Mouse (Mus musculus) adrenal gland, postnatal 10 days (tissue): ENCODE data around the gene Slc23a4. TPM values are rescaled to one million over a fixed set of nuclear protein-coding genes. Genes with fewer than 3 reads are reported as not detected.

ENCODE experiments used
- DNase-seq: peaks from one replicate; pipeline ENCODE4 v3.0.0; 2021; ENCODE audit warnings: mixed read lengths
- total RNA-seq, 2 experiments: library from RNA; stranded (reverse); gene quantifications; 2 replicates each; pipeline ENCODE4 v1.2.3; 2021

Gene Slc23a4
- total RNA-seq, 2 experiments from 2014 or later = 0.12 to 0.30 TPM

DNA sequence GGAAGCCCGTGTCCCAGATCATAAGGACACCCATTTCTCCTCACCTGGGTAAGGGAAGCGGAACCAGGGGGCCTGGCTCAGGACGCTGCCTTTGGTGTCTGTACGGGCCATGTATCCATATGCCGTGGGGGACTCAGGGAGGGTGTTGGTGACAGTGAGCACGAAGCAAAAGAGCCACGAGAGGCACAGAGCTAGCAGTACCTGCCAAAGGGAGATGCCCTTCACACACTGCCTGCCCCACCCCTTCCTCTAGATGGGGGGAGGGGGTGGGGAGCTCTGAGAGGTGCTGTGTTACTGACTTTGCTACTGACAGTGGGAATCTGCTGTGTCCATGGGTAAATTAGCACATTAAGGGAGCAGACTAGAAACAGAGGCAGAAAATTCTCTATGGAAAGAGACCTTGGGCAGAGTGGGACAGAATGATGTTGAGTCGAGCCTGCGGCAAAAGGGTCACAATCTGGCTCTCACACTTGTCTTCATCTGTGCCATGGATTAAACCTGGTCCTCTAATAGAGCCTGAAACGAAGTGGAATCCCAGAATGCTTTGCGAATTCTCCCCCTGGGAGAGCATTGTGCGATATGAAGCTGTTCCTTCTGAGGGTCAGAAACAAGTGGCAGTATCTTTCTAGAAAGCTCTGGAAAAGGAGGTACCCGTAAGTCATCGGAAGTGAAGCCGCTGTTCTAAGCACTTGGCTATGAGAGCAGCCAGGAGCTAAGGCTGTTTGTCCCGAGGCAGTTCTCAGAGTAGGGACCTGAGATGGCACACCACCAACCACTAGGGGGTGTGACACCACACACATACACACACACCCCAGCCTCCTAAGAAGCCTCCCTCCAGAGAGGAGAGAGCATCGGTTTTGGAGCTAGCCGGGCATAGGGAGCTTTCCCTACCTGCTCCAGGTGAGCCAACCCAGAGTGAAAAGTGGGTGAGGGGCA is 33.0 kb downstream of the Slc23a4 start:
- peak; percentile 28 for DNase-seq

DNA sequence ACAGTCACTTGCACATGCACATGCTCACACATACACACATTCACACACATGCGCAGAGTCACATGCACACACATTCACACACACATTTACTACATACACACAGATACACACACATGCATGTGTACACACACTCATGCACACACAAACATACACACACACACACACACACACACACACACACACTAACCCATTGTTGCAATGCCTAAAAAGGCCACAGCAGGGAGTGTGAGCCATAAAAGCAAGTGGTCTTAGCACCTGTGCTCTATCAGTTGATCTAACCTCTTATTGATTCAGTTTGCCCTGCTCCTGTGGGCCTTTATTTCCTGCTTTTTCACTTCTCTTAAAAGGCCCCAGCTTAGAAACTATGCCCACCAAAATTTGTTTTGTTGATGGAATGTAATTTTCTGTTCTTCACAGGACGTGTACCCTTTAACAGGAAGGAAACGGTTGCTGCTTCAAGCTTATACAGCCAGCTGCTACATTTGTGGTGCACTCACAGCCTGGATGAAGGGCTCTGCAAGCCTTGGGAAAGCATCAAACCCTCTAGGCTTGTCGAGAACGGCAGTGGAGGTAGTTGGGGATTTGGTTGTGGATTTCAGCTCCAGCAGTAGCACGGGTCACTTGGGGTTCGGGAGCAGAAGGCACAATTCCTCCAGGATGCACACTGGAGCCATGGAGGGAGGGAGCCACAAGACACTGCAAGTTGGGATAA is 36.1 kb downstream of the Slc23a4 start:
- DNase-seq = no peak

GRCm38 (mm10) chr6:34951518-34951917 is 36.7 kb downstream of the Slc23a4 start:
- DNase-seq = no peak

GRCm38 (mm10) chr6:34948461-34948860 is 39.7 kb downstream of the Slc23a4 start:
- no peak for DNase-seq

GRCm38 (mm10) chr6:34946486-34947079 is 41.6 kb downstream of the Slc23a4 start:
- DNase-seq = no peak

DNA sequence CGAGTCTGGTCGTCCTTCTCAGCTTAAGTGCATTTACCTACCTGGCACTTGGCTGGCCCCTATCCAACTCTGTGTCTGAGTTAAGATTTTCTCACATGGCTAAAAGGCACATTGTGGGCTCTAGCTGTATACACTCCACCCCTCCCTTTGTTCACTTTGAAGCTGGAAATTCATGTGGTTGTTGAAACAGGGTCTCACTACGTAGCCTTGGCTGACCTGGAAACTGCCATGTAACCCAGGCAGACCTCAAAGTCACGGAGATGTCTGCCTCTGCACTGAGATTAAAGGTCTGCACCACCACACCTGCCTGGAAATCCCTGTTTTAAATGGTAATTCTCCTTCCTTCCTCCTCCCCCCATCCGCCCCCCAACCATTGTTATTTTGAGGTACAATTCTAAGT is 44.7 kb downstream of the Slc23a4 start:
- DNase-seq = no peak

DNA sequence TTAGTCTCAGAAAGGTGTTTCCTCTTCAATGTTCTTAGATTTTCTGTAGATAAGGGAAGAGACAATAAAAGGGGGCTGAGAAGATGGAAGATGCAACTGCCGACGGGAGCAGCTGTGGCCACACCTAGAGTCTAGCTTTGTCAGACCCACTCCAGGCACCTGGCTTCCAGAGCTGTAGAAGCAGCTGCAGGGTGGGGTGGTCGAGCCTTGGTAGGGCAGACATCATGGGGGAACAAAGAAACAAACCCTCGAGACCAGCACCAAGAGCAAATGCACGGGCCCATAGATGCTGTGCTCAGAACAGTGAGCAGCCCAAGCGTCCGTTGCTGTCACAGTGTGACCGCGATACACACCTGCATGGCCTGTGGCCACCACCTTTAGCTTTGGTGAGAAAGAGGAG is 45.8 kb downstream of the Slc23a4 start:
- no peak for DNase-seq

DNA sequence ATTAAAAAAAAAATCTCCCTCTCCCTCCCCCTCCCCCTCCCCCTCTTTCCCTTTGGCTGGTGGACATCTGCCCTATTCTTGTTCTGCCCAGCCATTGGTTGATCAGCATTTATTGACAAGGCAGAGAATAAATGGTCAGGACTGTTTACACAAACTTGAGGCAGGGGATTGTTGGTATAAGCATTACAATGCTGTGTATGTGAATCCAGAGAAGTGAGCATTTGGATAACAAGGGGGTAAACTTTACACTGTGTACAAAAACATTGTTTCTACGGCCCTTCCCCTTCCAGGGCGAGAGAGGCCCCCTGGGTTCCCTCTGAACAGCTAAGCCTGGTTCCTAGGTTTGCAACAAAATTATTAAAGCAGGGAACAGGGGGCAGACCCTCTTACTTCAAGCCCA is 46.7 kb downstream of the Slc23a4 start:
- no peak for DNase-seq

- no peak for DNase-seq
These were observed 48.8 kb downstream of the Slc23a4 start for GRCm38 (mm10) chr6:34939451-34939850.

- DNase-seq = no peak
These were observed 49.3 kb downstream of the Slc23a4 start for GRCm38 (mm10) chr6:34938929-34939325.

- DNase-seq = no peak
These were observed 49.8 kb downstream of the Slc23a4 start for GRCm38 (mm10) chr6:34938280-34938928.

GRCm38 (mm10) chr6:34936743-34937142 is 51.5 kb downstream of the Slc23a4 start:
- DNase-seq = no peak

DNA sequence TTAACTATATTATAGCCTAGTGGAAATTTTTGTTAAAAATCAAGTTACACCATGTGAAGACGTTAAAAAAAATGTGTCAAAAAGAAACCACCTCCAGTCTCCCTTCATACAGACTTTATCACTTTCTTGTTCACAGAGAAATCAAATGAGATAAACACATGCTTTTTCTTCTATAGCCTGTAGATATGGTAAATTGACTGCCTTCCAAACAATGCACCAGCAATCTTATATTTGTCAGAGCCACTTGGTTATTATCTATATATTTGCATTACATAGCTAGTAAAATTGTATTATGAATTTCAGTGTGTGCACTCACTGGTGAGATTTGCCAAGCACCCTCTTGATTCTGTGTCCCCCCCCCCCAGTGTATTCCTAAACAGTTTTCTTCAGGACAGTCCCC is 55.6 kb downstream of the Slc23a4 start:
- DNase-seq = no peak

DNA sequence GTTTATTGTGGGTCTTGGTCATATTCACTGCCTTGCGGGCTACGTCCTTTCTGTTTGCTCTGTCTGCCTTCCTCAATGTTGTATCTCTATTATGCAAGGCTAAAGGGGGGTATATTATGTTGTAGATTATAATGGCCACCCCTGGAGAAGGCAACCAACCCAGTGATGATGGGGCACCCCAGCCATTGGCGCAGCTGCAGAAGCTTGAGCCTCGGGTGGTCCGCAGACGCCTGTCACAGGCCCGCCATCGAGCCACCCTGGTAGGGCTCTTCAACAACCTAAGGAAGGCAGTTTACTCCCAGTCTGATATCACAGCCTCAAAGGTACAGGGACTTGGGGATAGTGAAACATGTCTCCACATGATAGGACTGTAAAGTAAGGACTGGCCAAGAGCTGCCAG is 60.6 kb downstream of the Slc23a4 start:
- DNase-seq = no peak

GRCm38 (mm10) chr6:34927156-34927555 is 61.0 kb downstream of the Slc23a4 start:
- peak; percentile 86 for DNase-seq

DNA sequence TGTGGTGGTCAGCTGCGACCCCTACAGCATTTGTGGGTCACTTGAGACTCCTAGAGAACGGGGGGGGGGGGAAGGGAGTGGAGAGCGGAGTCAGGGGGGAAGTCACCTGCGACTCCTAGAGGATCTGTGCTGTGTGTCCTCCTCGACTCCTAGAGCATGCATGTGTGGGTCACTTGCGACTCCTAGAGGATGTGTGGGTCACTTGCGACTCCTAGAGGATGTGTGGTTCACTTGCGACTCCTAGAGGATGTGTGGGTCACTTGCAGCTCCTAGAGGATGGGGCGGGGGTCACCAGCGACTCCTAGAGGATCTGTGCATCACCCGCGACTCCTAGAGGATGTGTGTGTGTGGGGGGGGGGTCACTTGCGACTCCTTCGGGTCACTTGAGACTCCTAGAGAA is 66.3 kb downstream of the Slc23a4 start:
- peak; percentile 48 for DNase-seq

DNA sequence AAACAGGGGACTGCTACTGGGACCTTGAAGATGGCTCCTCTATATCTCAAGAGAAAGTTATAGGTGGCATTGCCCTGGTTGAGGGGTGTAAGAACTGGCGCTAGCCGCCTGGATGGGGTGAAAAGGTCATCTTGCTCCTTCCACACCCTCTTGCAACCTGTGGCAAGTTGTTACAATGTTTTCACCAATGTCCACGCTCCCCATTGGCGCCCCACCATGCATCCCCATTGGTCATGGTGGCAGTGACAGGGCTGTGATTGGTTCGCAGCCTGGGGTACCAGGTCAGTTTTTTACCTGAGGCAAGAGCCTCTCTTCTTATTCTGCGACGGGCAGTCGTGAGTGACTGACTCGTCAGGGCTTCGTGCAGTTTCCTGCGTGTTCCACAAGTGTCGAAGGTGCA is 67.6 kb downstream of the Slc23a4 start:
- no peak for DNase-seq

DNA sequence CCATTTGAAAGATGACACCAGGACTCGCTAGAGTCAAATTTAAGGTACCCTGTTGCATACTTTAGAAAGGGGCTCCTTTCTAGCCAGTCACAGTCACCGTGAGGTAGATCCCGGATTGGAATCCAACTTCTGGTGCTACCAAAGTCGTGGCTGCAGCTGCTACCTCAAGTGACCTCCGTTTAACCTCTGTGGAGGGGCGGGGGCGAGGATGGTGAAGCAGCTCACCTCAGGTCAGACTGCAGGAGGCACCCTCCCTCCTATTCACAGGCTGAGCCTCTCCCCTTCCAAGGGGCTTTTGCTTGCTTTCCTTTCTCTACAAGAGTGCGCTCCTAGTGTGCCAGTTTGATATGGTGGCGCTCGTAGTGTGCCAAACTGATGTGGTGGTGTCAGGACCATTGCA is 68.2 kb downstream of the Slc23a4 start, which contains the start of gene Stra8:
Stra8 (plus strand) TSS at position 208 of the 400 bp plus-strand sequence.
- DNase-seq = no peak

DNA sequence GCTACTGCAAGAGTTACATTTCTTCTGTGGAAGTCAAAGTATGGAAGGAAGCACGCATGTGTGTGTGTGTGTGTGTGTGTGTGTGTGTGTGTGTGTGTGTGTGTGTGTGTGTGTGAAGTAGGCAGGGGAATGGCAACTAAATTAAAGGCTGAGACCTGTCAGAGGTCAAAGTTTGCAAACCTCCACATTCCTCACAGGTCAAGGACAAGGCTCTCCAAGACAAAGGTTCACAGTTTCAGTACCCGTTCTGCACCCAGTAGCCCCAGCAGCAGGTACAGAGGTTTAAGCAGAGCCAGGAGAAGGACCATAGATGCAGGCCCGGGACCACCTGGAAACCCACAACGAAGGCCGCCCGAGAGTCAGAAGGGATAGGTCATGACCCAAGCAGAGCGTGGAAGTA is 69.1 kb downstream of the Slc23a4 start:
- DNase-seq = no peak

DNA sequence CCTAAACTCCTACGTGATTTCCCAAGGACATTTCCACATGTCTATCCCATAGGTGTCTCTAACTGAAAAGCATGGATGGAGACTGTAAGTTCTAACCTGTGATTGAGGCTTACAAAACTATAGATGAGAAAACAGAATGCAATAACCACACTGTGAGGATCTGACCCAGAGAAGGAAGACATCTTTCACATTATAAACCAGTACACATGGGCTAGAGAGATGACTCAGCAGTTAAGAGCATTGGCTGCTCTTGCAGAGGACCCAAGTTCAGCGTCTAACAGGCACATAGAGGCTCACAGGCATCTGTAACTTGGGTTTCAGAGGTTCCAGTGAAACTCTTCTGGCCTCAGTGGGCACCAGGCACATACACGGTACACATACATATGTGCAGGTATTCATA is 73.7 kb downstream of the Slc23a4 start:
- DNase-seq = no peak

GRCm38 (mm10) chr6:34913341-34914040 is 74.7 kb downstream of the Slc23a4 start:
- no peak for DNase-seq
